ENCODE assay signal across 9 mouse cellular contexts in the genomic region with DNA sequence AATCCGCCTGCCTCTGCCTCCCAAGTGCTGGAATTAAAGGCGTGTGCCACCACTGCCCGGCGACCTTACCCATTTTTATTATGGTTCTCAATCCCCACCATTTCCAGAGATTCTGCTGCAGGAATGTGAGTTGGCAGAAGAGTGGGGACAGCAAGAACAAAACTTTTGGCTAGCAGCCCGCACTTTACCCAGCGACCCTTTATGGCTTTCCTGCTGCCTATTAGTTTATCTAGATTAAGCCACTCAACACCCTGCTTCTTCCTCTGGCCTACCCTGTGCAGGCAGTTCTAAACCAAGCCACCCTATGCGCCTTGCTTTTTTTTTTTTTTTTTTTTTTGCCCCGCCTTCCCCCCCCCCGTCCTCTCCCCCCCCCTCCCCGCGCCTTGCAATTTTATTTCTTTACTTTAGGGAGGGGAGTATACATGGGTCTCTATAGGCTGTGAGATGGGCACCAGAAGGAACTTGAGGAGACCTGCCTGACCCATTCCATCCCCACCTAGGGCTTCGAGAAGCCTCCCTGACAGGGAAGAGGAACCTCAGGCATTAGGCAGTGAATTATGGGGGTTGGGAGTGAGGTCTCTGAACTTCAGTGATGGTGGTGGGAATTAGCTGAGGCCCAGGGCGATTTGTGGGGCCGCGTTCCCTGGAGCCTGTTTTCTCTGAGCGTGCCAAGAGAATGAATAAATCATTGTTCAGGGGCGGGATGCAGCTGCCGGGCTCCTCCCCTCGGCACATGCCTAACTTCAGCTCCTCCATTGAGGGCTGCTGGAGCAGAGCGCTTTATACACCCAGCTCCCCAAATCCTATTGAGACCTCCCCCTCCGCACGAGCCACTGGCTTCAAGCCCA. TPM values are rescaled to one million over a fixed set of nuclear protein-coding genes. Genes with fewer than 3 reads are reported as not detected.
A peak's percentile ranks its signal among the peaks of the same experiment; 100 is the strongest.
DNase-seq lines count a peak whose midpoint lies in the region; ATAC-seq lines count a peak whose summit lies in the region.
"Had no signal": no experiment of that assay in that cellular context is flagged by ENCODE, and none has a peak within 500 bp of the region (broad histone marks: within the 10 kb centered on the region; RNA-seq: fewer than 3 reads in every experiment).

No protein-coding gene starts in this region.

- H3K36me3 ChIP-seq in heart, embryonic 10.5 days = no peaks in the 10 kb centered on the region
- no peaks in the 10 kb centered on the region for H3K36me3 ChIP-seq in hindbrain, embryonic 11.5 days (ENCODE audit: control insufficient read depth, insufficient read depth, low read length)
- no peaks in the 10 kb centered on the region for H3K36me3 ChIP-seq in midbrain, embryonic 10.5 days

- no peak overlapping the region for H3K9ac ChIP-seq in hindbrain, embryonic 11.5 days (ENCODE audit: low read depth, low read length)

- H3K27me3 ChIP-seq in heart, embryonic 10.5 days (ENCODE audit: insufficient read depth, poor library complexity, severe bottlenecking) = peaks cover 9% of the 10 kb centered on the region
- peaks cover 26% of the 10 kb centered on the region for H3K27me3 ChIP-seq in hindbrain, embryonic 11.5 days (ENCODE audit: control insufficient read depth, insufficient read depth, low read length)
- peaks cover 100% of the 10 kb centered on the region for H3K27me3 ChIP-seq in midbrain, embryonic 10.5 days (ENCODE audit: low read depth, poor library complexity, severe bottlenecking)

- peak; percentile 92 for ATAC-seq in hindbrain, embryonic 11.5 days (ENCODE audit: low FRiP score)

- peak overlapping the region; percentile 17 for H3K4me2 ChIP-seq in hindbrain, embryonic 11.5 days (replicated peaks; ENCODE audit: low read depth, low read length)

- DNase-seq in heart, embryonic 10.5 days (ENCODE audit: low spot score) = no peak
- DNase-seq in heart, adult 8-10 months (ENCODE audit: low spot score) = no peak
- DNase-seq in embryo, embryonic 9.5 days (ENCODE audit: extremely low spot score) = peak; percentile 76
- DNase-seq in hindbrain, embryonic 11.5 days (ENCODE audit: low spot score) = peak; percentile 79
- peak; percentile 9 for DNase-seq in layer of hippocampus, adult 9-10 months (ENCODE audit: low spot score)
- DNase-seq in midbrain, embryonic 10.5 days (ENCODE audit: low spot score) = no peak
- DNase-seq in urinary bladder, postnatal 4 days (ENCODE audit: low spot score in 2 of 2) = peak; percentile 26 to 62
- no peak for DNase-seq in cerebellum, adult 8-10 months

- H3K9me3 ChIP-seq in heart, embryonic 10.5 days = no peaks in the 10 kb centered on the region
- H3K9me3 ChIP-seq in hindbrain, embryonic 11.5 days (ENCODE audit: control insufficient read depth, low read length) = no peaks in the 10 kb centered on the region
- no peaks in the 10 kb centered on the region for H3K9me3 ChIP-seq in midbrain, embryonic 10.5 days (replicated peaks)

- peaks cover 10% of the 10 kb centered on the region for H3K4me1 ChIP-seq in heart, embryonic 10.5 days
- peaks cover 4% of the 10 kb centered on the region for H3K4me1 ChIP-seq in hindbrain, embryonic 11.5 days (replicated peaks; ENCODE audit: control insufficient read depth, insufficient read depth, low read length)
- peaks cover 32% of the 10 kb centered on the region for H3K4me1 ChIP-seq in midbrain, embryonic 10.5 days

- H3K27ac ChIP-seq in heart, embryonic 10.5 days = no peak overlapping the region
- H3K27ac ChIP-seq in hindbrain, embryonic 11.5 days (ENCODE audit: low read depth, low read length) = peak overlapping the region; percentile 58
- peak overlapping the region; percentile 23 for H3K27ac ChIP-seq in midbrain, embryonic 10.5 days (replicated peaks)
- H3K27ac ChIP-seq: heart, adult 2 months had no signal

- WGBS in heart, embryonic 10.5 days = 23% methylated on average over 19 of the region's 22 CpGs
- 25% methylated on average over 21 of the region's 22 CpGs for WGBS in hindbrain, embryonic 11.5 days
- WGBS in midbrain, embryonic 10.5 days = 23% methylated on average over 22 of the region's 22 CpGs

- peak overlapping the region; percentile 41 for H3K4me3 ChIP-seq in heart, embryonic 10.5 days
- no peak overlapping the region for H3K4me3 ChIP-seq in hindbrain, embryonic 11.5 days (ENCODE audit: low read depth, low read length)
- H3K4me3 ChIP-seq in midbrain, embryonic 10.5 days = peak overlapping the region; percentile 27
- H3K4me3 ChIP-seq: heart, adult 2 months had no signal

RNA-seq across cellular contexts. Expression of a gene that starts 7.8 kb away (rescaled TPM):
- 1.1 and 1.6 TPM in 2 replicates for polyA plus RNA-seq in heart, embryonic 10.5 days (2016; fragmentation: Nextera tagmentation; extraction: Ambion mirVana)
- total RNA-seq in heart, adult 8-10 months (2022) = 10 to 100 TPM; 14.3 to 16.3 (median 15.3) TPM
- 1.9 and 3.0 TPM in 2 replicates for polyA plus RNA-seq in hindbrain, embryonic 11.5 days (2014; fragmentation: Nextera tagmentation; extraction: Ambion mirVana)
- 1.0 and 1.4 TPM in 2 replicates for polyA plus RNA-seq in midbrain, embryonic 10.5 days (2016; fragmentation: Nextera tagmentation; extraction: Ambion mirVana)

RNA-seq across cellular contexts. Expression of a gene that starts 45.1 kb away (rescaled TPM):
- polyA plus RNA-seq in heart, embryonic 10.5 days (2016; fragmentation: Nextera tagmentation; extraction: Ambion mirVana) = 28.8 and 34.0 TPM in 2 replicates
- under 1 TPM; 0.16 to 0.69 (median 0.50) TPM for total RNA-seq in heart, adult 8-10 months (2022)
- polyA plus RNA-seq in hindbrain, embryonic 11.5 days (2014; fragmentation: Nextera tagmentation; extraction: Ambion mirVana) = 41.8 and 53.7 TPM in 2 replicates
- polyA plus RNA-seq in midbrain, embryonic 10.5 days (2016; fragmentation: Nextera tagmentation; extraction: Ambion mirVana) = 55.3 and 55.8 TPM in 2 replicates

Comparison
In these comparisons a context has a peak if more than half of its experiments do, and no peak if none do; other contexts are left out.
1. DNase-seq: peak in embryo, embryonic 9.5 days (single experiment), hindbrain, embryonic 11.5 days (single experiment), layer of hippocampus, adult 9-10 months (single experiment) and urinary bladder, postnatal 4 days (2 of 2); none in heart, embryonic 10.5 days (single experiment), heart, adult 8-10 months (single experiment), midbrain, embryonic 10.5 days (single experiment) and cerebellum, adult 8-10 months (single experiment).